Mouse (Mus musculus): ENCODE measurements around the gene Myoc. TPM values are rescaled to one million over a fixed set of nuclear protein-coding genes. Genes with fewer than 3 reads are reported as not detected.

The Myoc gene
- polyA plus RNA-seq (2015; fragmentation: Nextera tagmentation; extraction: Ambion mirVana) = not detected in 2 replicates

DNA sequence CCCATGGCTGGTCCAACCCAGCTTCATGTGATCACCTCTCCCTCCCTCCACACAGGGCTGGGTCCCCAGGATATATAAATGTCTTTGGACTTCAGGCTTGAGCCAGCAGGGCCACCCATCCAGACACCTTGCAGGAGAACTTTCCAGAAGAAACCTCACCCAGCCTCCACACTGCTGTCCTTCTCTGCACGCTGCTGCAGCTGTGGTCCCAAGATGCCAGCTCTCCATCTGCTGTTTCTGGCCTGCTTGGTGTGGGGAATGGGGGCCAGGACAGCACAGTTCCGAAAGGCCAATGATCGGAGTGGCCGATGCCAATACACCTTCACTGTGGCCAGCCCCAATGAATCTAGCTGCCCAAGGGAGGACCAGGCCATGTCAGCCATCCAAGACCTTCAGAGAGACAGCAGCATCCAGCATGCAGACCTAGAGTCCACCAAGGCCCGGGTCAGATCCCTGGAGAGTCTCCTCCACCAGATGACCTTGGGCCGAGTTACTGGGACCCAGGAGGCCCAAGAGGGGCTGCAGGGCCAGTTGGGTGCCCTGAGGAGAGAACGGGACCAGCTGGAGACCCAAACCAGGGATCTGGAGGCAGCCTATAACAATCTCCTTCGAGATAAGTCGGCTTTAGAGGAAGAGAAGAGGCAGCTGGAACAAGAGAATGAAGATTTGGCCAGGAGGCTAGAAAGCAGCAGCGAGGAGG is at the start of gene Myoc:
Gene Myoc (plus strand): TSS at position 105 of the 700 bp plus-strand sequence.
- no peak for ATAC-seq (ENCODE audit: low FRiP score, low TSS enrichment)
- no peaks in the 10 kb centered on the region for H3K9me3 ChIP-seq (ENCODE audit: control insufficient read depth, low read length)
- H3K27ac ChIP-seq (replicated peaks) = no peak within 1 kb of the TSS
- no peaks in the 10 kb centered on the region for H3K36me3 ChIP-seq (ENCODE audit: control insufficient read depth, insufficient read depth, low read length)
- TF ChIP-seq EP300 (optimal IDR thresholded peaks at IDR 0.05) = no peak
- no peak for TF ChIP-seq CTCF (IDR thresholded peaks at IDR 0.05; ENCODE audit: low read depth)
- no peak within 1 kb of the TSS for H3K9ac ChIP-seq (ENCODE audit: low read length)
- no peak within 1 kb of the TSS for H3K4me2 ChIP-seq (replicated peaks; ENCODE audit: low read depth)
- WGBS = 79% methylated on average over 10 of the region's 10 CpGs
- H3K4me1 ChIP-seq (replicated peaks; ENCODE audit: control insufficient read depth, insufficient read depth) = peaks cover 2% of the 10 kb centered on the region; the same call in 1 of the 2 replicates
- H3K27me3 ChIP-seq (ENCODE audit: control insufficient read depth, insufficient read depth, low read length) = no peaks in the 10 kb centered on the region
- DNase-seq (ENCODE audit: low spot score) = no peak
- H3K4me3 ChIP-seq (ENCODE audit: low read depth, low read length) = no peak within 1 kb of the TSS

GRCm38 (mm10) chr1:162589443-162589842 is 49.5 kb upstream of the Myoc start:
- 29% methylated on average over 9 of the region's 9 CpGs for WGBS
- no peaks in the 10 kb centered on the region for H3K9me3 ChIP-seq (ENCODE audit: control insufficient read depth, low read length)
- TF ChIP-seq CTCF (IDR thresholded peaks at IDR 0.05; ENCODE audit: low read depth) (no peak), EP300 (optimal IDR thresholded peaks at IDR 0.05) (no peak)
- no peaks in the 10 kb centered on the region for H3K4me1 ChIP-seq (replicated peaks; ENCODE audit: control insufficient read depth, insufficient read depth)
- no peak overlapping the region for H3K27ac ChIP-seq (replicated peaks)
- H3K9ac ChIP-seq (ENCODE audit: low read length) = no peak overlapping the region
- H3K4me2 ChIP-seq (replicated peaks; ENCODE audit: low read depth) = no peak overlapping the region
- no peak overlapping the region for H3K4me3 ChIP-seq (ENCODE audit: low read depth, low read length)
- no peak for DNase-seq (ENCODE audit: low spot score)
- no peaks in the 10 kb centered on the region for H3K36me3 ChIP-seq (ENCODE audit: control insufficient read depth, insufficient read depth, low read length)
- no peaks in the 10 kb centered on the region for H3K27me3 ChIP-seq (ENCODE audit: control insufficient read depth, insufficient read depth, low read length)
- no peak for ATAC-seq (ENCODE audit: low FRiP score, low TSS enrichment)

GRCm38 (mm10) chr1:162590415-162590997 is 48.4 kb upstream of the Myoc start:
- DNase-seq (ENCODE audit: low spot score) (no peak), ATAC-seq (ENCODE audit: low FRiP score, low TSS enrichment) (no peak)
- no peak overlapping the region for H3K27ac ChIP-seq (replicated peaks)
- TF ChIP-seq CTCF (IDR thresholded peaks at IDR 0.05; ENCODE audit: low read depth) (no peak), EP300 (optimal IDR thresholded peaks at IDR 0.05) (no peak)
- no peak overlapping the region for H3K9ac ChIP-seq (ENCODE audit: low read length)
- no peaks in the 10 kb centered on the region; the same call in 1 of the 2 replicates for H3K36me3 ChIP-seq (ENCODE audit: control insufficient read depth, insufficient read depth, low read length)
- H3K27me3 ChIP-seq (ENCODE audit: control insufficient read depth, insufficient read depth, low read length) = no peaks in the 10 kb centered on the region
- WGBS = 83% methylated on average over 8 of the region's 8 CpGs
- H3K4me3 ChIP-seq (ENCODE audit: low read depth, low read length) = no peak overlapping the region
- H3K9me3 ChIP-seq (ENCODE audit: control insufficient read depth, low read length) = no peaks in the 10 kb centered on the region
- H3K4me1 ChIP-seq (replicated peaks; ENCODE audit: control insufficient read depth, insufficient read depth) = no peaks in the 10 kb centered on the region
- no peak overlapping the region for H3K4me2 ChIP-seq (replicated peaks; ENCODE audit: low read depth)

DNA sequence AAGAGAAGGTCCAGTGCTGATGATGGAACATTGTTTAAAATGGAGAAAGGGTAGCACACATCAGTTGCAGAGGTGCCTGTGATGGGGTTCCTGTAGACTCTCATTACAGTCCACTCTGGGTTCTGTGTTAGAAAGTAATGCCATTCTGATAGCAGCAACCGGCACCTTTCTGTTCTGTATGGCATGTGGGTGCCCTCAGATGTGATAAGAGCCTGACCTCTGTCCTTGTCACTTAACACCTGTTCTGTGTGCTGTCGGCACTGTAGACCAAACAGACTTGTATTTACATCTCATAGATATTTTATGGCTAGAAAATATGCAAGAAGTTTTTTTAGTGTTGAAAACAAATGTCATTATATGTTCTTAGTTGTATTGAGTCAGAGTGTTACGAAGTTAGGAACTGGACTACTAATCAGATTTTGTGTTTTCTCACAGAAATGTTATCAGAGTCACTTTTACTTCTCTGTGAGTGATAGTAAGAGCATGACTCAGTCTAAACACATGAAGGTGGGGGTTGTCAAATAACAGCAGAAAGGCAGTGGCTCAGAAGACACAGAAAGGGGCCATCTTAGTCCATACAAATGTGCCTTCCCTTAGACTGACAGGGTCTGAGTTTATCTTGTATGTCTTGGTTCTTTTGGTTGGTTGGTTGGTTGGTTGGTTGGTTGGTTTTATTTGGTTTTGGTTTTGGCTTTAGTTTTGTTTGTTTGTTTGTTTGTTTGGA is 41.4 kb upstream of the Myoc start:
- peaks cover 4% of the 10 kb centered on the region; the same call in 1 of the 2 replicates for H3K36me3 ChIP-seq (ENCODE audit: control insufficient read depth, insufficient read depth, low read length)
- H3K4me2 ChIP-seq (replicated peaks; ENCODE audit: low read depth) = no peak overlapping the region
- no peak for DNase-seq (ENCODE audit: low spot score)
- 63% methylated on average over 3 of the region's 3 CpGs for WGBS
- no peak overlapping the region for H3K9ac ChIP-seq (ENCODE audit: low read length)
- no peak overlapping the region for H3K4me3 ChIP-seq (ENCODE audit: low read depth, low read length)
- no peaks in the 10 kb centered on the region for H3K9me3 ChIP-seq (ENCODE audit: control insufficient read depth, low read length)
- H3K27me3 ChIP-seq (ENCODE audit: control insufficient read depth, insufficient read depth, low read length) = no peaks in the 10 kb centered on the region
- TF ChIP-seq CTCF (IDR thresholded peaks at IDR 0.05; ENCODE audit: low read depth) (no peak), EP300 (optimal IDR thresholded peaks at IDR 0.05) (no peak)
- ATAC-seq (ENCODE audit: low FRiP score, low TSS enrichment) = no peak; the same call in 1 of the 2 replicates
- H3K4me1 ChIP-seq (replicated peaks; ENCODE audit: control insufficient read depth, insufficient read depth) = no peaks in the 10 kb centered on the region
- no peak overlapping the region for H3K27ac ChIP-seq (replicated peaks)

GRCm38 (mm10) chr1:162599617-162600016 is 39.3 kb upstream of the Myoc start:
- Histone ChIP-seq H3K4me1 (replicated peaks; ENCODE audit: control insufficient read depth, insufficient read depth) (no peaks in the 10 kb centered on the region), H3K27me3 (ENCODE audit: control insufficient read depth, insufficient read depth, low read length) (no peaks in the 10 kb centered on the region), H3K27ac (replicated peaks) (no peak overlapping the region), H3K9ac (ENCODE audit: low read length) (no peak overlapping the region), H3K4me2 (replicated peaks; ENCODE audit: low read depth) (no peak overlapping the region), H3K9me3 (ENCODE audit: control insufficient read depth, low read length) (no peaks in the 10 kb centered on the region), H3K4me3 (ENCODE audit: low read depth, low read length) (no peak overlapping the region), H3K36me3 (ENCODE audit: control insufficient read depth, insufficient read depth, low read length) (peaks cover 4% of the 10 kb centered on the region; the same call in 1 of the 2 replicates)
- WGBS = 85% methylated on average over 5 of the region's 5 CpGs
- DNase-seq (ENCODE audit: low spot score) = no peak
- ATAC-seq (ENCODE audit: low FRiP score, low TSS enrichment) = no peak
- TF ChIP-seq EP300 (optimal IDR thresholded peaks at IDR 0.05) (no peak), CTCF (IDR thresholded peaks at IDR 0.05; ENCODE audit: low read depth) (no peak)

Measured in stomach, postnatal 0 days (tissue).